Comparison of ENCODE assay signal across 10 mouse cellular contexts in genomic region chr19:53649802-53650201, GRCm38 (mm10). TPM values are rescaled to one million over a fixed set of nuclear protein-coding genes. Genes with fewer than 3 reads are reported as not detected.
A peak's percentile ranks its signal among the peaks of the same experiment; 100 is the strongest.
DNase-seq lines count a peak whose midpoint lies in the region; ATAC-seq lines count a peak whose summit lies in the region.
"Had no signal": no experiment of that assay in that cellular context is flagged by ENCODE, and none has a peak within 500 bp of the region (broad histone marks: within the 10 kb centered on the region; RNA-seq: fewer than 3 reads in every experiment).

No protein-coding gene starts in this region.

- 61% methylated on average over 5 of the region's 5 CpGs for WGBS in midbrain, embryonic 12.5 days
- 72% methylated on average over 5 of the region's 5 CpGs for WGBS in midbrain, embryonic 11.5 days
- WGBS in kidney, embryonic 14.5 days: 9% methylated on average over 5 of the region's 5 CpGs

- H3K4me3 ChIP-seq in midbrain, embryonic 12.5 days: no peak overlapping the region
- H3K4me3 ChIP-seq in midbrain, embryonic 11.5 days (ENCODE audit: low read depth, low read length): no peak overlapping the region
- H3K4me3 ChIP-seq in kidney, embryonic 14.5 days (ENCODE audit: low read length): no peak overlapping the region

- H3K9ac ChIP-seq in midbrain, embryonic 12.5 days (replicated peaks): no peak overlapping the region
- H3K9ac ChIP-seq in midbrain, embryonic 11.5 days (ENCODE audit: low read length): no peak overlapping the region
- no peak overlapping the region for H3K9ac ChIP-seq in kidney, embryonic 14.5 days (ENCODE audit: low read depth, low read length)

- peak; percentile 90 for DNase-seq in heart, adult 11 months
- no peak for DNase-seq in heart, adult 18-20 months
- DNase-seq in midbrain, embryonic 11.5 days (ENCODE audit: low spot score, missing footprints): no peak
- DNase-seq in mesoderm, embryonic 11.5 days (ENCODE audit: low read depth, low spot score): peak; percentile 55
- DNase-seq in gastrocnemius, postnatal 25 days: no peak
- DNase-seq: cerebellum, adult 9-10 months had no signal

- H3K36me3 ChIP-seq in midbrain, embryonic 12.5 days: peaks cover 18% of the 10 kb centered on the region
- peaks cover 14% of the 10 kb centered on the region for H3K36me3 ChIP-seq in midbrain, embryonic 11.5 days (ENCODE audit: control insufficient read depth, insufficient read depth, low read length)
- H3K36me3 ChIP-seq in kidney, embryonic 14.5 days (ENCODE audit: control insufficient read depth, insufficient read depth, low read length): peaks cover 21% of the 10 kb centered on the region

- no peaks in the 10 kb centered on the region for H3K9me3 ChIP-seq in midbrain, embryonic 12.5 days
- no peaks in the 10 kb centered on the region for H3K9me3 ChIP-seq in midbrain, embryonic 11.5 days (ENCODE audit: control insufficient read depth, low read length)
- no peaks in the 10 kb centered on the region for H3K9me3 ChIP-seq in kidney, embryonic 14.5 days (ENCODE audit: control insufficient read depth, low read length)

- no peak for ATAC-seq in midbrain, embryonic 12.5 days (ENCODE audit: low FRiP score, low read depth)
- no peak for ATAC-seq in midbrain, embryonic 11.5 days (ENCODE audit: low FRiP score)
- ATAC-seq in kidney, embryonic 14.5 days (ENCODE audit: low FRiP score, low TSS enrichment): peak; percentile 73
- ATAC-seq in activated CD4-positive, CD25-positive, alpha-beta regulatory T cell, adult 4 months: no peak
- ATAC-seq: CD4-positive, CD25-positive, alpha-beta regulatory T cell, adult 4 months had no signal

- H3K4me1 ChIP-seq in midbrain, embryonic 12.5 days: peaks cover 23% of the 10 kb centered on the region
- peaks cover 5% of the 10 kb centered on the region; the same call in 1 of the 2 replicates for H3K4me1 ChIP-seq in midbrain, embryonic 11.5 days (ENCODE audit: control insufficient read depth, insufficient read depth, low read length)
- peaks cover 42% of the 10 kb centered on the region for H3K4me1 ChIP-seq in kidney, embryonic 14.5 days (ENCODE audit: control insufficient read depth, insufficient read depth, low read length)

- no peak overlapping the region for H3K4me2 ChIP-seq in midbrain, embryonic 12.5 days (replicated peaks)
- no peak overlapping the region for H3K4me2 ChIP-seq in midbrain, embryonic 11.5 days
- H3K4me2 ChIP-seq in kidney, embryonic 14.5 days (replicated peaks; ENCODE audit: low read depth, low read length): no peak overlapping the region

- no peaks in the 10 kb centered on the region for H3K27me3 ChIP-seq in midbrain, embryonic 12.5 days
- no peaks in the 10 kb centered on the region for H3K27me3 ChIP-seq in midbrain, embryonic 11.5 days (ENCODE audit: control insufficient read depth, insufficient read depth, low read length)
- H3K27me3 ChIP-seq in kidney, embryonic 14.5 days (ENCODE audit: control insufficient read depth, insufficient read depth, low read length): no peaks in the 10 kb centered on the region

- H3K27ac ChIP-seq in midbrain, embryonic 12.5 days (replicated peaks): 0 out of 2 replicates have a peak overlapping the region, but pooled peaks have one; percentile 0
- H3K27ac ChIP-seq in midbrain, embryonic 11.5 days (ENCODE audit: low read depth, low read length): no peak overlapping the region
- H3K27ac ChIP-seq in kidney, embryonic 14.5 days (ENCODE audit: low read depth, low read length): peak overlapping the region; percentile 72

RNA-seq across cellular contexts. Expression of gene Rbm20, which starts 27.3 kb away (rescaled TPM):
- 100 to 1,000 TPM; 175 to 184 TPM for total RNA-seq in heart, adult 18-20 months (2021)
- 1.3 and 1.9 TPM in 2 replicates for polyA plus RNA-seq in midbrain, embryonic 12.5 days (2016; fragmentation: Nextera tagmentation; extraction: Ambion mirVana)
- 0.73 and 1.0 TPM in 2 replicates for polyA plus RNA-seq in midbrain, embryonic 11.5 days (2014; fragmentation: Nextera tagmentation; extraction: Ambion mirVana)
- polyA plus RNA-seq in kidney, embryonic 14.5 days (2014; fragmentation: Nextera tagmentation; extraction: Ambion mirVana): 2.2 and 3.6 TPM in 2 replicates
- polyA plus RNA-seq in activated CD4-positive, CD25-positive, alpha-beta regulatory T cell, adult 4 months (2017; shearing (Covaris generic)): under 1 TPM; 0.24 to 0.41 TPM
- total RNA-seq in gastrocnemius, postnatal 25 days (2021): 10 to 100 TPM; 51.0 to 79.9 TPM

RNA-seq across cellular contexts. Expression of gene Smc3, which starts 49.6 kb away (rescaled TPM):
- 10 to 100 TPM; 20.2 to 22.6 TPM for total RNA-seq in heart, adult 18-20 months (2021)
- 80.7 and 85.6 TPM in 2 replicates for polyA plus RNA-seq in midbrain, embryonic 12.5 days (2016; fragmentation: Nextera tagmentation; extraction: Ambion mirVana)
- polyA plus RNA-seq in midbrain, embryonic 11.5 days (2014; fragmentation: Nextera tagmentation; extraction: Ambion mirVana): 95.1 and 102 TPM in 2 replicates
- polyA plus RNA-seq in kidney, embryonic 14.5 days (2014; fragmentation: Nextera tagmentation; extraction: Ambion mirVana): 80.2 and 83.5 TPM in 2 replicates
- polyA plus RNA-seq in activated CD4-positive, CD25-positive, alpha-beta regulatory T cell, adult 4 months (2017; shearing (Covaris generic)): 10 to 100 TPM; 35.7 to 38.4 TPM
- total RNA-seq in gastrocnemius, postnatal 25 days (2021): 10 to 100 TPM; 13.9 to 16.0 TPM

Comparison
In these comparisons a context has a peak if more than half of its experiments do, and no peak if none do; other contexts are left out.
1. DNase-seq: peak in heart, adult 11 months (single experiment) and mesoderm, embryonic 11.5 days (single experiment); none in heart, adult 18-20 months (0 of 2), midbrain, embryonic 11.5 days (single experiment) and gastrocnemius, postnatal 25 days (single experiment).